Mouse (Mus musculus) midbrain, embryonic 15.5 days (tissue): Measurements from ENCODE around the gene Tmem208. TPM values are rescaled to one million over a fixed set of nuclear protein-coding genes. Genes with fewer than 3 reads are reported as not detected.
A peak's percentile ranks its signal among the peaks of the same experiment; 100 is the strongest.

Experiments
- ATAC-seq: fragments of 200-750 bp; cut with Nextera tagmentation; replicated peaks from 2 replicates; pipeline ENCODE4 v1.8.0; 2017; ENCODE audit warnings: moderate TSS enrichment
- H3K27ac ChIP-seq: fragments of 300-500 bp; sonication (generic); 2 replicates; pipeline ENCODE4 v1.5.1; 2015; ENCODE audit warnings: mild to moderate bottlenecking, inconsistent platforms
- H3K27me3 ChIP-seq: fragments of 300-500 bp; sonication (generic); replicated peaks from 2 replicates; pipeline ENCODE4 v1.6.1; 2015; ENCODE audit warnings: inconsistent platforms
- H3K36me3 ChIP-seq: fragments of 300-500 bp; sonication (generic); replicated peaks from 2 replicates; pipeline ENCODE4 v1.6.1; 2015; ENCODE audit warnings: inconsistent platforms
- H3K4me1 ChIP-seq: fragments of 300-500 bp; sonication (generic); 2 replicates; pipeline ENCODE4 v1.6.1; 2015; ENCODE audit warnings: inconsistent platforms
- H3K4me2 ChIP-seq: fragments of 300-500 bp; sonication (generic); 2 replicates; pipeline ENCODE4 v1.6.1; 2015; ENCODE audit warnings: inconsistent platforms, mild to moderate bottlenecking, moderate library complexity
- H3K4me3 ChIP-seq: fragments of 300-500 bp; sonication (generic); 2 replicates; pipeline ENCODE4 v1.5.1; 2015; ENCODE audit warnings: mild to moderate bottlenecking, inconsistent platforms
- H3K9ac ChIP-seq: fragments of 300-500 bp; sonication (generic); 2 replicates; pipeline ENCODE4 v1.6.1; 2015; ENCODE audit warnings: mild to moderate bottlenecking, inconsistent platforms
- H3K9me3 ChIP-seq: fragments of 300-500 bp; sonication (generic); 2 replicates; pipeline ENCODE4 v1.6.1; 2016; ENCODE audit warnings: inconsistent platforms
- WGBS: fragments of 180-500 bp; shearing (Covaris S2); methylation state at CpG from one replicate; pipeline ENCODE4 v1.1.7; 2015; ENCODE audit warnings: mixed read lengths; 5-methylcytosine and 5-hydroxymethylcytosine counted together
- polyA plus RNA-seq: library from polyadenylated mRNA; unstranded; fragments of >200 nt; fragmentation: Nextera tagmentation; extraction: Ambion mirVana; gene quantifications from 2 replicates; pipeline ENCODE4 v1.2.1, GENCODE M21; 2015

The Tmem208 gene
- polyA plus RNA-seq, 1 experiment from 2014 or later = 130 TPM

GRCm38 (mm10) chr8:105303396-105303795 lies 22.8 kb upstream of the Tmem208 start:
- no peak overlapping the region for H3K4me2 ChIP-seq

DNA sequence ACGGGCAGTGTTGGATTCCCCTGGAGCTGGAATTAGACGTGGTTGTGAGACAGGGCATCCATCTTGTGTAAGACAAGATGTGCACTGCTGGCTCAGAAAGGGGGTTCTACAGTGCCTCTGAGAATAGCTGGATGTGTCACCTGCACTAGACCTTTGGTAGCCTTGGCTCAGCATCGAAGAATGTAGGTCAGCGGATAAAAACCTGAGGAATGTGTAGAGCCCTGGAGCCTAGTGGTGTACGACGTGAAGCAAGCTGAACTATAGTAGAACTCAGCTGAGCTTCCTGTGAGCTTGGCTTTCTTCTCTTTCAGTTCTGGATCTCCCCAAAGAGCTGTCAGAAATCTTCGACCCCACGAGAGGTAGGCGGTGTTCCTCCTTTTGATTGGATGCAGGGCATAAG lies 22.3 kb upstream of the Tmem208 start:
- peaks cover 41% of the 10 kb centered on the region for H3K36me3 ChIP-seq
- no peak for ATAC-seq
- peaks cover 16% of the 10 kb centered on the region for H3K4me1 ChIP-seq
- no peak overlapping the region for H3K4me3 ChIP-seq
- no peak overlapping the region for H3K4me2 ChIP-seq
- no peak overlapping the region for H3K27ac ChIP-seq
- 87% methylated on average over 9 of the region's 9 CpGs for WGBS
- H3K9me3 ChIP-seq = no peaks in the 10 kb centered on the region
- H3K27me3 ChIP-seq = no peaks in the 10 kb centered on the region
- no peak overlapping the region for H3K9ac ChIP-seq

More at GRCm38 (mm10) chr8:105303396-105303795, 22.8 kb upstream of the Tmem208 start:
- Histone ChIP-seq H3K27me3 (no peaks in the 10 kb centered on the region), H3K4me1 (peaks cover 20% of the 10 kb centered on the region), H3K9me3 (no peaks in the 10 kb centered on the region), H3K27ac (no peak overlapping the region), H3K36me3 (peaks cover 41% of the 10 kb centered on the region), H3K9ac (no peak overlapping the region), H3K4me3 (no peak overlapping the region)
- ATAC-seq = no peak
- 89% methylated on average over 8 of the region's 8 CpGs for WGBS

GRCm38 (mm10) chr8:105304325-105305210 lies 21.6 kb upstream of the Tmem208 start:
- no peak overlapping the region for H3K9ac ChIP-seq
- no peak overlapping the region for H3K4me2 ChIP-seq
- 0 out of 2 replicates have a peak overlapping the region, but pooled peaks have one; percentile 9 for H3K27ac ChIP-seq
- no peaks in the 10 kb centered on the region for H3K27me3 ChIP-seq
- peaks cover 41% of the 10 kb centered on the region for H3K36me3 ChIP-seq
- 60% methylated on average over 9 of the region's 9 CpGs for WGBS
- no peak overlapping the region for H3K4me3 ChIP-seq
- no peaks in the 10 kb centered on the region for H3K9me3 ChIP-seq
- peak; percentile 30 for ATAC-seq
- peaks cover 11% of the 10 kb centered on the region for H3K4me1 ChIP-seq

DNA sequence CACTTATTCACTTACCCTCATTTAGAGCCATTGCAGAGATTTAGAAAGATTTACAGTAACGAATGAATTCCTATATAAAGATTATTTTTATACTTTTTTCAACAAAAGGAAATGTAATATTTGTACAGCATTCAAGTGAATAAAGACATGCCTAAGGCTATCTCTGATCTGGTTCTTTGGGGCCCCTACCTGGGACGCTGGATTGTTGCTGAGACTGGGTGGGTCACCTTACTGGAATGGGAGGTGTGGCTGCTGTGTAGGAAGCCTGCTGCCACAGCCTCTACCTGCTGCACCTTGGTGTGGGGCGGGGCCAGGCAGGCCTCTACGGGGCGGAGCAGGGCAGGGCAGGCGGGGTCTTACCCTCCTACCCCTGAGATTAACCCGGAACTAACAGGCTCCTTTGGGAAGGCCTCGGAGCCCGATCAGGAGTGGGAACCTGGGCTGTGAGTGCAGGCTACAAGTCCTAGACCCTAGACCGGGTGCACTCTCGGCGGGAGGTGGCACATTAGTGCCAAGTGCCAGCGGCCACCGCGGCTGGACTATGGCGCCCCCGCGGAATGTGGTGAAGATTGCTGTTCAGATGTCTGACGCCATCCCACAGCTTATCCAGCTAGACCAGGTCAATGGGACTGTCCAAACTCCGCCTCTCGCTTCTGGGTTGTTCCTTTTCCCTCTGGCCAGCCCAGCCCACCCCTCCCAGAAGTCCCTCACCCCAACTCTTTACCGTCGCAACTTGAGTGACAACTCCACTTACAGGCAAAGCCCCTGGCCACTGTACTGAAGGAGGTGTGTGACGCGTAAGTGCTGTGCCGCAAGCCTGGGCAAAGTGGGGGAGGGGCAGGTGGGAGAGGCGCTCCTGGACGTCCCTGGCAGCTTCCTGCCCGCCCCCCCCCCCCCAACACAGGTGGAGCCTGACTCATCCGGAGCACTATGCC lies 20.7 kb upstream of the Tmem208 start, which contains the start of gene Elmo3:
TSS of gene Elmo3 (plus strand) at position 391 of the 935 bp plus-strand sequence.
- WGBS = 10% methylated on average over 30 of the region's 30 CpGs
- H3K9ac ChIP-seq = no peak within 1 kb of the TSS
- H3K4me3 ChIP-seq = 0 out of 2 replicates have a peak within 1 kb of the TSS, but pooled peaks have one; percentile 13

DNA sequence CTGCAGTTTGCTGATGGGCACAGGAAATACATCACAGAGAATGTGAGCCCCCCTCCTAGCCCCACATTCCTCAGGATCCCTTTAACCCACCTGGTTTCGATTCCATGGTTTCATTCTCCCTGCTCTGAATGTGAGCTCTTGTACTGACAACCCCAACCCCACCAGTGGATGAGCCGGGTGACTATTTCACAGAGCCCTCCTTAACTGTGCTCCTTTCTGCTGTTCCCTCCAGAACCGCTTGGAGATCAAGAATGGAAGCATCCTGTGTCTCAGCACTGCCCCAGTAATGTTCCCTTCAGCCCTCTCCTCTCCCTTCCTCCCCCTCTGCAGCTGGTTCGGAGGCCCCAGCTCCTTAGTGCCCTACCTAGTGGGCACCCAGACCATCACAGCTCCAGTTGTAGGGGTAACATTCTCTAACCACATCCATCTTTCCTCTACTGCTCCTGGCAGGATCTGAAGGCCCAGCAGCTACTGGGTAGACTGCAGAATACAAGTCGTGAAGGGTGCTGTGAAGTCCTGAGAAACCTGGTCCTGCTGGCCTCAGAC lies 19.9 kb upstream of the Tmem208 start:
- H3K4me2 ChIP-seq = peak overlapping the region; percentile 43
- no peak overlapping the region for H3K27ac ChIP-seq
- no peak overlapping the region for H3K4me3 ChIP-seq
- H3K9me3 ChIP-seq = no peaks in the 10 kb centered on the region
- H3K9ac ChIP-seq = no peak overlapping the region
- peak; percentile 2; the same call in 1 of the 2 replicates for ATAC-seq
- no peaks in the 10 kb centered on the region for H3K27me3 ChIP-seq
- whole genome bisulfite sequencing = 50% methylated on average over 5 of the region's 5 CpGs
- H3K4me1 ChIP-seq = peaks cover 11% of the 10 kb centered on the region
- H3K36me3 ChIP-seq = peaks cover 34% of the 10 kb centered on the region

More for the DNA sequence above, 20.7 kb upstream of the Tmem208 start, which contains the start of gene Elmo3:
- no peaks in the 10 kb centered on the region for H3K9me3 ChIP-seq
- no peaks in the 10 kb centered on the region for H3K27me3 ChIP-seq
- ATAC-seq = peak; percentile 62
- H3K4me2 ChIP-seq = peak within 1 kb of the TSS; percentile 43
- H3K27ac ChIP-seq = 0 out of 2 replicates have a peak within 1 kb of the TSS, but pooled peaks have one; percentile 9
- H3K4me1 ChIP-seq = peaks cover 11% of the 10 kb centered on the region
- H3K36me3 ChIP-seq = peaks cover 41% of the 10 kb centered on the region

- WGBS = 95% methylated on average over 13 of the region's 13 CpGs
- no peak overlapping the region for H3K4me3 ChIP-seq
- H3K36me3 ChIP-seq = peaks cover 35% of the 10 kb centered on the region; the same call in 1 of the 2 replicates
- H3K9ac ChIP-seq = no peak overlapping the region
- no peaks in the 10 kb centered on the region for H3K9me3 ChIP-seq
- H3K27me3 ChIP-seq = no peaks in the 10 kb centered on the region
- H3K4me2 ChIP-seq = no peak overlapping the region
- peaks cover 11% of the 10 kb centered on the region for H3K4me1 ChIP-seq
- no peak for ATAC-seq
- no peak overlapping the region for H3K27ac ChIP-seq
Observed at GRCm38 (mm10) chr8:105307670-105308069, 18.5 kb upstream of the Tmem208 start.

DNA sequence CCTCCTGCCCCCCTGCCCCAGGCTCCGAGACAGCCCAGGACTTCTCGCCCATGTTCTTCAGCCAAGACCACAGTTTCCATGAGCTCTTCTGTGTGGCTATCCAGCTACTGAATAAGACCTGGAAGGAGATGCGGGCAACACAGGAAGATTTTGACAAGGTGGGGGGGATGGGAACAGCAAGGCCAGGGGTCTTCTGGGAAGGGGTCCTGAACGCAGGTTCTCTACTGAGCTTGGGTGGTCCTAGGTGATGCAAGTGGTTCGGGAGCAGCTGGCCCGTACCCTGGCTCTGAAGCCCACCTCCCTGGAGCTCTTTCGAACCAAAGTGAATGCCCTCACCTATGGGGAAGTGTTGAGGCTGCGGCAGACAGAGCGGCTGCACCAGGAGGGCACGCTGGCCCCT lies 17.7 kb upstream of the Tmem208 start:
- ATAC-seq = no peak
- 92% methylated on average over 10 of the region's 10 CpGs for WGBS
- Histone ChIP-seq H3K9ac (no peak overlapping the region), H3K4me3 (no peak overlapping the region), H3K36me3 (peaks cover 34% of the 10 kb centered on the region; the same call in 1 of the 2 replicates), H3K4me2 (no peak overlapping the region), H3K27me3 (no peaks in the 10 kb centered on the region), H3K4me1 (peaks cover 11% of the 10 kb centered on the region), H3K9me3 (no peaks in the 10 kb centered on the region), H3K27ac (no peak overlapping the region)

- no peak overlapping the region for H3K4me3 ChIP-seq
- WGBS = 81% methylated on average over 15 of the region's 15 CpGs
- no peaks in the 10 kb centered on the region for H3K27me3 ChIP-seq
- no peak overlapping the region for H3K9ac ChIP-seq
- no peaks in the 10 kb centered on the region for H3K9me3 ChIP-seq
- no peak for ATAC-seq
- H3K4me1 ChIP-seq = peaks cover 11% of the 10 kb centered on the region
- no peak overlapping the region for H3K4me2 ChIP-seq
- peaks cover 33% of the 10 kb centered on the region; the same call in 1 of the 2 replicates for H3K36me3 ChIP-seq
- no peak overlapping the region for H3K27ac ChIP-seq
Observed at GRCm38 (mm10) chr8:105309142-105309847, 16.9 kb upstream of the Tmem208 start.

GRCm38 (mm10) chr8:105310118-105310517 lies 16.0 kb upstream of the Tmem208 start:
- Histone ChIP-seq H3K27ac (no peak overlapping the region), H3K9ac (no peak overlapping the region), H3K4me2 (no peak overlapping the region), H3K36me3 (peaks cover 36% of the 10 kb centered on the region; the same call in 1 of the 2 replicates), H3K9me3 (no peaks in the 10 kb centered on the region), H3K4me3 (no peak overlapping the region), H3K4me1 (peaks cover 11% of the 10 kb centered on the region), H3K27me3 (no peaks in the 10 kb centered on the region)
- 87% methylated on average over 8 of the region's 8 CpGs for WGBS
- no peak for ATAC-seq

- Histone ChIP-seq H3K27me3 (no peaks in the 10 kb centered on the region), H3K36me3 (peaks cover 47% of the 10 kb centered on the region; the same call in 1 of the 2 replicates), H3K4me1 (no peaks in the 10 kb centered on the region), H3K4me2 (no peak overlapping the region), H3K27ac (no peak overlapping the region), H3K9me3 (no peaks in the 10 kb centered on the region), H3K4me3 (no peak overlapping the region), H3K9ac (no peak overlapping the region)
- ATAC-seq = no peak
- 79% methylated on average over 1 of the region's 1 CpGs for WGBS
Observed at GRCm38 (mm10) chr8:105311718-105312117, 14.4 kb upstream of the Tmem208 start.

DNA sequence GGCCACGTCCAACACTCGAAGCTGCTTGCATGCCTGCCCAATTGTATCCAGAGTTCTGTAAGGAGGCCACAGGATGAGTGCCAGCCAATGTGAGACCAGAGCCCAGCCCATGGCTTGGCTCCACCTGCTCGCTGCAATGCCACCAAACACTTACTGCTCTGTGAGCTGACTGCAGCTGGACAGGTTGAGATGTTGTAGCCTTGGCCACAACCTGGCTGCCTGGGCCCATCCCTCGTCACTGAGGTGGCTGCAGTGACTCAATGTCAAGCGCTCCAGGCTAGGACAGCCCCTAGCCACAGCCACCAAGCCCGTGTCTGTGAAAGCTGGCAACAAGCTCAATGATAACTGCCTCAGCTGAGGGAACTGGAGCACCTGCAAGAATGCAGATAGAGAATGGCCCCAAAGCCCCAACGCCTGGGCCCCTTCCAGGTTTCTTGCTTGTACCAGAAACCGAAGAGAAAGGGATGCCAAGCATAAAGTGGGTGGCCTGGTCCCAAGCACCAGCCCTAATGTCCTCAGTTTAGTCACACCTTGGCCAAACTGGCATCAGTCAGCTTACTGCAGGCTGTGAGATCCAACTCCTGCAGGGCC lies 13.2 kb upstream of the Tmem208 start:
- no peak overlapping the region for H3K9ac ChIP-seq
- H3K4me2 ChIP-seq = no peak overlapping the region
- H3K9me3 ChIP-seq = no peaks in the 10 kb centered on the region
- ATAC-seq = no peak
- H3K36me3 ChIP-seq = peaks cover 46% of the 10 kb centered on the region; the same call in 1 of the 2 replicates
- H3K4me1 ChIP-seq = no peaks in the 10 kb centered on the region
- no peaks in the 10 kb centered on the region for H3K27me3 ChIP-seq
- H3K4me3 ChIP-seq = no peak overlapping the region
- H3K27ac ChIP-seq = no peak overlapping the region
- 94% methylated on average over 8 of the region's 8 CpGs for WGBS
